Mouse (Mus musculus) kidney, adult 2 months (tissue): ENCODE data around the gene Nup93.

Experiments
- CTCF ChIP-seq: fragments of 200-500 bp; conservative IDR thresholded peaks from 2 replicates; pipeline ENCODE4 v1.5.1; 2011; ENCODE audit warnings: low read depth, mild to moderate bottlenecking, control low read depth, low read length, moderate library complexity, mixed read lengths; ENCODE audit not compliant: insufficient read depth, insufficient read length
- POLR2A ChIP-seq: fragments of 200-500 bp; IDR thresholded peaks from one replicate; pipeline ENCODE4 v1.6.1; 2011; ENCODE audit warnings: low read depth, low read length, control low read depth

GRCm38 (mm10) chr8:94314069-94314468, 99.7 kb downstream of the Nup93 start:
- TF ChIP-seq CTCF (no peak), POLR2A (no peak)
